Mouse (Mus musculus): ENCODE measurements around the gene Igf2bp2.

Igf2bp2 gene

DNA sequence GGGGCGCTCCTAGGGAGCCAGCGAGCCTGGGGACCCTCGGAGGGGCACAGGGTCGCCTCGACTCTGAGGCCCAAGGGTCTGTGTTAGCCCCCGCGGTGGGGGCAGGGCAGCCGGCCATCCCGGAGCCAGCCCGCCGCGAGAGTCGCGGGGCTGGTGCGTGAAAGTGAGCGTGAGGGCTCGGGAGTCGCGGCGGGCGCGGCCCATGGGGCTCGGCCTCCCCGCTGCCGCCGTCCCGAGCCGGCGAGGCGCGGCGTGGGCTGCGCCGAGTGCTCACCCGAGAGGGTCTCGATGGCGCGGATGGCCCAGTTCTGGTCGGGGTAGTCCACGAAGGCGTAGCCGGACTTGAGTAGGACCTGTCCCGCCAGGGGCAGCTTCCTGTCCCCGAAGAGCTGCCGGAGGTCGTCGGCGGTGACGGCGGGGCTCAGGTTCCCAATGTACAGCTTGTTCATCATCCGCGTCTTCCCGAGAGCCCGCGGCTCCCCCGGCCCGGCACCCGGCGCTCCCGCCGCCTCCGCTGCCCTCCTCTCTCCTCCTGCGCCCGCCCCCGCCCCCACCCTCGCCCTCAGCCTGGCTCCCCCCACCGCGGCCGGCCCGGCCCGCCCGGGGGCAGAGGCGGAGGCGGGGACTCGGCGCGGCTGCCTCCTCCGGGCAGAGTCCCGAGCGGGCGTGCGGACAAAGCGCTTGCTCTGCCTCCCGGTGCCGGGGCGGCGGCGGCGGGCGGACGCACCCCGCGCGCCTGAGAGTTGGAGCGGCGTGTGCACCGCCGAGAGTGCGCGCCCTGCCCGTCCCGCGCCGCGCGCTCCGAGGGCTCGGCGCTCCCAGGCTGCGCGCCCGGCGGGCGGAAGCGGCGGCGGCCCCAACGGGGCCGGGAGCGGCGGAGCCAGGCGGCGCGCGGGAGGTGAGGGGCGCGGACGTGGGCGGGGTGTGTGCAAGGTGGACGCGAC lies at the start of gene Igf2bp2:
Igf2bp2 (minus strand) TSS at position 788 of the 944 bp plus-strand sequence.
- no peak for DNase-seq (ENCODE audit: low spot score in 2 of 2)

DNA sequence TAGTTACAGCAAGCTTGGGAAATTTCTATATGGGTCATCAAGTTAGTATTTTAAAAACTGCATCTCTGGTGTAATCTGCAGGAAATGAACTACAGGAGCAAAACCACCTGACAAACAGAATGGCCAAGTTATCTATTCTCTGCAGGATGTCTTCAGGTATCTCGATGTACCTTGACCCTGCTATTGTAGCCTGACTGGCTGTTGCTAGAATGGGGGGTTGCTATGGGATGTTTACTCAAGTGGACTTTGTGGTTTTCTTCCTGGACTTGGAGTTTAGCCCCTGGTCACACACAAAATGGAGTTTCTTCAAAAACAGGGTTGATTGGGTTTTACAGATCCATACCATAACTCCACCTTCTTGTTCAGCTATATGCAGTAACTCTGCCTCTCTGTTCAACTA lies 40.4 kb upstream of the Igf2bp2 start:
- no peak for DNase-seq (ENCODE audit: low spot score in 2 of 2)

DNA sequence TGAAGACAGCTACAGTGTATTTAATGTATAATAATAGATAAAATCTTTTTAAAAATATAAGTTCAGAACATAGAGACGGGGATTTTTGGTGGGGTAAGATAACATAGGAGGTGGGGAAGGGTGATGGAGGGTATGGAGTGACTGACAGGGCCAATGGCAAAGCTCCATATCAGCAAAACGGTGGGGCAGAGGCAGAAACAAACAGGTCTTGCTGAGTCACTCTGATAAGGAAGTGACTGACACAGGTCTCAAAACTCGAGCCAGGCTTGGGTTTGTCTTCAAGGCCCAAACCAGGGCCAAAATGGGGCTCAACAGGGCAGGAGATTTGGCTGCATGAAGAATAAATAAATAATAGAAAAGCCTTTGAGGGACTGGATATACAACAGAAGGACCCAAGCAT lies 38.8 kb upstream of the Igf2bp2 start:
- no peak for DNase-seq (ENCODE audit: low spot score in 2 of 2)

DNA sequence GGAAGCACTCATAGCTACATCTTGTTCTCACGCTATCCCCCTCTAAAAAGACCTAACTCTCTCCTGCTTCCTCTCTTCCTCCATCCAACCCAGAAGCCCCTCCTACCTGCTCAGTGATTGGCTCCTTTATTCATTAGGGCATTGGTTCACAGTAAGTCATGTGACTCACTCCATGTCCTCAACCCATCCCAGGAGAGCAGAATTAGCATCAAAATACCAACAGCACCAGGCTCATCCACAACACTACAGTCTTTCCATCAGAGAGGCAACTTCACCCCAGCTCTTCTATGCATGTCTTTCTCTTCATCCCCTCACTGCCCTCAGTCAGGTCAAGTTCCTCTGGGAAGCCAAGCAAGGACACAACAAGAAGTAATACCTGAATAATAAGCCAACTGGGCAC lies 37.4 kb upstream of the Igf2bp2 start:
- DNase-seq (ENCODE audit: low spot score in 2 of 2): no peak

DNA sequence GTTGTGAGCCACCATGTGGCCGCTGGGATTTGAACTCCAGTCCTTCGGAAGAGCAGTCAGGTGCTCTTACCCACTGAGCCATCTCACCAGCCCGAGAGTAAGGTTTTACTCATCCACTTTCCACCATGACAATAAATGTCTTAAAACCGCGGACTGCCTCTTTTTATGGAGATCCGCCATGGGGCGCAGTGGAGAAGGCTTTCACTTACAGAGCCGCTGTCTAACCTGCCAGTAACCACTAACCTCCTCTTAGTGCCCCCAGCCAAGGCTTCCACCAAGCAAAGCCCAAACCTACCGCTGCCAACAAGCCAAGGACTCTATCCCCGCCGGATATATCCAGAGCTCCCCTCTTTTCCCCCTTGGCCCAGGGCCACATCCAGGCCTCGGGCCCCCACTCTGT lies 24.3 kb upstream of the Igf2bp2 start:
- no peak for DNase-seq (ENCODE audit: low spot score in 2 of 2)

DNA sequence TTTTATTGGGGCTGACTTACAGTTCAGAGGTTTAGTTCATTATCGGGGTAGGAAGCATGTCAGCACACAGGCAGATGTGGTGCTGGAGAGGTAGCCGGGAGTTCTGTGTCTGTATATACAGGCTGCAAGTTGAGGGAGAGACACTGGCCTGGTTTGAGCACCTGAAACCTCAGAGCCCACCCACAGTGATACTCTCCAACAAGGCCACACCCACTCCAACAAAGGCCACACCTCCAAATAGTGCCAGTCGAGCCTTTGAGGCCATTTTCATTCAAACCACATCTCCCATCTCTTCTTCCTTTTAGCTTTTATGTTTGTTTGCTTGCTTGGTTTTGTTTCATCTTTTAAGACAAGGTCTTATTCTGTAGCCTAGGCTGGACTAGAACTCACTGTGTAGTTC lies 22.3 kb upstream of the Igf2bp2 start:
- DNase-seq (ENCODE audit: low spot score in 2 of 2): no peak

DNA sequence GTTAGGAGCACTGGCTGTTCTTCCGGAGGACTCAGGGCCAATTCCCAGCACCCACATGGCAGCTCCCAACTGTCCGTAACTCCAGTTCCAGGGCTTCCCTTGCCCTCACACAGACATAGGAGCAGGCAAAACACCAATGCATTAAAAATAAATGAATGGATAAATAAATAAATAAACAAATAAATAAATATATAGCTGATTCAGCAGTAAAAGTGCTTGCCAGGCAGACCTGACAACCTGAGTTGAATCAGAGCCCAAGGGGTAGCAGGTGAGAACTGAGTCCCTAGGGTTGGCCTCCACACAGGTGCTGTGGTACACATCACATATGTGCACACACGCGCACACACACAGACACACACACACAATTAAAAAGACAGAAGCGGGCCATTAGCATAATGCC lies 21.0 kb upstream of the Igf2bp2 start:
- DNase-seq (ENCODE audit: low spot score in 2 of 2): no peak

DNA sequence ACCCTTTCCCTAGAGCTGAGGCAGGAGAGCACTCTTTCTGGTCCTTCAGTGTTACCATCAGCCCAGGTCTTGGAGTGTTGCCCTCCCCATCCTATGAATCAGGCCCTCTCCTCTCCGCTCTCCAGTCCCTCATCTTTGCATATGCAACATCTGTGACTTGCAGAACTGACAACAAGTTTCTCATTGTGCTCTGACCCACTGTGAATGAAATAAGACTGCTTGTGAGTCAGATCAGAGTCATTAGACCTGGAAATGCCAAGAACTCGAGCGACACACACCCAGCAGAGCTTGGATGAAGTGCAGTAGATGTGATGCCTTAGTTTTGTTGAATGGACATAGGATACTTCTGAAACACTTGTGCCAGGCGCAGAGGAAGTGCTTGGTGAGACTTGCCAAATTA lies 19.2 kb upstream of the Igf2bp2 start:
- no peak for DNase-seq (ENCODE audit: low spot score in 2 of 2)

DNA sequence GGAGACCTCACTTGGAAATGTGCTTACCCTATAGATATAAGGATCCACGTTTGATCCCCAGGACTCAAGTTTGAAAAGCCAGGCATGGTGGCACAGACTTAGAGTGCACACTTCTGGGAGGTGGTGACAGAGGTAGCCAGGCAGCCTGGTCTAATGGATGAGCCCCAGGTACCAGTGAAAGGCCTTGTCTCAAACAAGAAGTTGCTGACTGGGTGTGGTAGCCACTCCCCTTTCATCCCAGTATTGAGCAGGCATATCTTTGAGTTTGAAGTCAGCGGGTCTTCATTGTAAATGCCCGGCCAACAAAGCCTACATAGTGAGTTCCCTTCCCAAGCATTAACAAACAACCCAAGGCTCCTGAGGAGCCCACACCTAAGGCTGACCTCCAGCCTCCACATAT lies 15.7 kb upstream of the Igf2bp2 start:
- no peak for DNase-seq (ENCODE audit: low spot score in 2 of 2)

DNA sequence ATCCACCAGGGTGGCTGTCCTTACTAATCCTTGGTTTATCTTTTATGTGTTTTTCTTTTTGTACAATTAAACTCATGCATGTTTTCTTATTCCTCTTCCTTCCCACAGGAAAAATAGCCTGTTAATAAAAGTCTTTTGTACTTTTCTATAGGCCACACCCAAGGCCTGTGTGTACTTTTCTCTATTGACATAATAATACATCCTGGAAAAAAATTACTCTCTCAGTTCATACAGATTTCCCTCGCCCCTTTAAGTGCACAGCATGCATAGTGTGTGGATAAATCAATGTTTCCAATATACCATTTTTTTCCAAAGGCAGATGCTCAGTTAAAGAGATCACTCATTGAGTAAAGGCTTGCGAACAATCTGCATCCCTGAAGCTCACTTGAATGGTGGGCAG lies 14.9 kb upstream of the Igf2bp2 start:
- DNase-seq (ENCODE audit: low spot score in 2 of 2): no peak

DNA sequence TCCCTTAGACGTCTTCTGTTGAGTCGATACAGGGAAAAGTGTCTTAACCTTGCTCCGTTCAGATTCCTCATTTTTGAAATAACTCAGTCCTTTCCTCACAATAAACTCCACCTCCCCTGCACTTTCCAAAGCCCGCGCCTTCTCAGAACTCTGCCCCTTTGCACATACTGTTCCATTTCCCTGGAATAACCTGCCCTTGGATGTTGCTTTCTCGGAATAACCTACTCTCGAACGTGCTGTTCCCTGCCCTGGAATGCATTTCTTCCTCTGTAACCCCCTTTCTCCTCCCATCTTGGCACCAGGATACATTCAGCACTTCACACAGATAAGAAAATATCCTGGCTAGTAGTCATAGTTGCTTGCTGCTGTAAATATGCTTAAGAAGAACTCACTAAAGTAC lies 5.6 kb upstream of the Igf2bp2 start:
- no peak for DNase-seq (ENCODE audit: low spot score in 2 of 2)

DNA sequence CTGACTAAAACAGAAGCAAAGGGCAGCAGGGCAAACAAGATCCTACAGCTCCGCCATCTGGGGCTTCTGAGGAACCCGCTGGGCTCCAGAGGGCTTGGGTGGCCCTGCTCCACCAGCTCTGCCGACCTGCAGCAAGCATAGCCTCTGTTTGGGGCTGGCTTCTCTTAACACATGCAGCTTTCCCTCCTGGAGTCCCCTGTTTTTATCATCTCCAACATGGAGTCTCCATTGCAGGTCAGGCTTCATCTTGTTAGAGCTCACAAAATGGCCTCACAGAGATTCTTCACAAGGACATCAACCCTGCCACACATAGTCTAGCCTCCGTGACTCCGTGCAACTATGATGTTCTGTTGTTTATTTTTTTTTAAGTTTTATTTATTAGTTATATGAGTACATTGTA lies 2.5 kb upstream of the Igf2bp2 start:
- DNase-seq (ENCODE audit: low spot score in 2 of 2): no peak

DNA sequence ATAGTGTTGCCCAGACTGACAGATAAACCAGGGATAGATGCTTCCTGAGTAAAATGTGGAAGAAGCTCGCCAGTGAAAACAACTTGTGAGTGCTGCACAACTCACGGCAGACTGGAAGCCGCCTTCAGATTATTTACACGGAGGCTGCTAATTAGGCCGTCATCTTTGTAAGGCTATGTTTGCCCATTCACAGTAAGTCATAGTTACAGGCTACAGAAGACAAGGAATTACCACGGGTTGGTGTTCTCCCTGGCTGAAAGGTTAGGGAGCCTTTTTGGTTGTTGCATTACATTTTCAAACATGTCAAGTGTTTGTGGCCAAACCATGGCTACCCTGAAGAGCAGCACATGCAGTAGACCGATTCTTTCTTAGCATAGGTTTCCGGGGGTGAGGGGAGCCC lies 1.3 kb upstream of the Igf2bp2 start:
- no peak for DNase-seq (ENCODE audit: low spot score in 2 of 2)

DNA sequence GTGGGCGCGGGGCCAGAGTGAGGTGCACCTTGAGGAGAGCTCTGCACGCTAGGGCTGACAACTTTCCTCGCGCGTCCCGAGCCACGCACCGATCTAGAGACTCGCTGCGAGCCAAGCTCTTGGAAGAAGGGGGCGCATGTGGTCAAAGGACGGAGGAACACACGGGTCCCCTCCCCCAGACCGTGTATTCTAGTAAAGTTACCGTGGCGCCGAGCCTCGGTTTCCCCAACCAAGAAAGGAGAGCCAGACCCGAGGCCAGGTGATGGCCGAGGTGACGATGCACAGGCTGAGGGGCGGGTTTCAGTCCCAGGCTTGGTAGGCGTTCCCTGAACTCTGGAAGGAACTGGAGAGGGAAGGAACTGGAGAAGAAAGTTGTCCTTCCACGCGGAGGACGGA lies 355 bp upstream of the Igf2bp2 start:
- no peak for DNase-seq (ENCODE audit: low spot score in 2 of 2)

DNA sequence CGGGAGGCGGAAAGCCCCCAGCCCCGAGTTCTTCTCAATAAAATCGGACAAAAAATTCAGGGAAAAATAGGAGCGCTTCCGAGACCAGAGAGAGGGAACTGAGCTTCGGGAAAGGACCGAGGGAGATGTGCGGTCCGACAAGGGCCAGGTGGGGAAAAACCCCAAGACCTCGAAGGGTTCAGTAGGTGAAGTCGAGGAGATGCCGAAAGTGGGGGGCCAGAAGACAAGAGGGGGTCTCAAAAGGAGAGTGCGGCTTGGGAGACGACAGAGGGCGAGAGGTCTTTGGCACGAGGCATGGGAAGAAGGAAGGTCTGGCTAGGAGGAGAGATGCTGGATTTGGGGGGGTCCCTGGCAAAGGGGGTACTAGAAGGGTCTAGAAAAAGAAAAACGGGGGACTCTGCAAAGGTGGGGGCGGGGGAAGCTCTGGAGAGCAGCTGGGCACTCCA lies 1.0 kb downstream of the Igf2bp2 start:
- DNase-seq (ENCODE audit: low spot score in 2 of 2): no peak

DNA sequence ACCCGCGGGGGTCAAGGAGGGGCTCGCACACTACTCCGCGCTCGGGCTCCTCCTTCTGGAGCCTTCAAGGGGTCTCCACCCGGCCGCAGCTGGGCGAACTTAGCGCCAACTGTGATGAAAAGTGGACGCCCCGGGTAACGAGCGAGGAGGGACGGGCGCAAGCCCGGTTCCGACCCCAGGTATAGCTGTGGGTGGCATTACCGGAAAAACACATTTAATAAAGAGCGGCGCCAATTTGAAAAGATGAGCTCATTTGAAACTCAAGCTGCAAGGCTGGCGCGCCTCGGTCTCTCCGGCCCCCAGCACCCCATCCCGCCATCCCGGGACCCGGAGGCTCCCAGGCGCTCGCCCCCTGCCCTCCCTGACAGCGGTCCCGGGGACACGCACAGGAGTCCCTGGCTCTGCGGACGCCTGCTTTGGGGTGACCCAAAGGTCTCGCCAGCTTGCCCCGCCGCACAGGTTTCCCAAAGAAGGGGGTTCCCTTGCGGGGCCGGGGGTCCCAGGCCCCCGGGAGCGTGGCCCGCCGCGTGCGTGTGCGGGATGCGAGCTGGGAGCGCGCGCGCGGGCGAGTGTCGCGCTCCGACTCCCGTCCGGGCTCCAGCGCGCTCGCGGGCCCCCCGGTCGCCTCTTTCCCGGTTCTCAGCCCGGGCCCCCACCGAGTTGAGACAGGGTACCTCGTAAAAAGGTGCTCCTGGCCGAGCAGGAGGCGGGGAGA lies 1.6 kb downstream of the Igf2bp2 start:
- no peak for DNase-seq (ENCODE audit: low spot score in 2 of 2)

DNA sequence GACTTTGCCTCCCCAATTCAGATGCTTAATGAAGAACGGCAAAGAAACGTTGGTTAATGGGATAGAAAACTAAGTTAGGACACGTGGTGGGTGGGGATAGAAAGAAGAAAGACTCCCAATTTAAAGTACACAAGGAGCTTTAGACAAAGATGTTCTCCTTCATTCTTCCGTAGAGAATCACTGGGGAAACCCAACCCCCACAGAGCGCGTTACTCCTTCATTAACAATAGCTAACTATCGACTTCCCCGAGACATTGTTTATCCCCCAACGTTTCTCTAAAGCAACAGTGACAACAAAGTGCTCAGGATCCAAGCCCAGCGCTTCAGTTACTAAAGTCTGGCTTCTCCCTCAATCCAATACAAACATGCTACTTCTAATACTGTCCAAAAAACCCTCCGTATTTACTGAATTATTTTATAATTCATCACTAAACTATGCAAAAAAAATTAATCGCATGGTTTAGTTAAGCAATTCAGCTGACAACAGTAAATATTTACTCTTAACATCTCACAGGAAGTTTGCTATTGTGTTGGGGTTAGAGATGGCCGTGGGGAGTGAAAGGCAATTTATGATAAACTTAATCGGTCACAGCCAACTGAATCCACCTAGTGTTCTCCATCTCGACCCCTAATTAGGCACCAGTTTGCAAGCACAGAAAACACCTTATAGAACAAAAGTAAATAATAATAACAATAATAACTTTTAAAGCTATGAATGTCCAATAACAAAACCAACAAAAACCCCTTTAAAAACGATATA lies 2.5 kb downstream of the Igf2bp2 start:
- DNase-seq (ENCODE audit: low spot score in 2 of 2): no peak

DNA sequence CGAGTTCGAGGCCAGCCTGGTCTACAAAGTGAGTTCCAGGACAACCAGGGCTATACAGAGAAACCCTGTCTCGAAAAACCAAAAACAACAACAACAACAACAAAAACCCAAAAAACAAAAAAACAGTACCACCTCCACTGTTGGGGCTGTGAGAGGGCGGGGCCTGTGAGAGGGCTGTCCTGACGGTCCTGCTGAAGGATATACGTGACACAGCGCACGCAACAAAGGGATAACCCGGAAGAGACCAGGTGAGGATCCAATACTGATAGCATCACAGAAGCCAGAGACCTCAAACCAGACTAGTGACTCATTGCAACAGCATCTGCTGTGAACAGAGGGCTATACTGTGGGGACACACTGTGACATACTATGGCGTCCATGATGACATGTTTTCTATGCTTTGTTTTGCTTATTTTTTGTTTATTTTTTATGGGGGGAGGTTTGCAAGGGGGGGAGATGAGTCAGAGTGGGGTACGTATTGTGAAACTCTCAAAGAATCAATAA lies 10.1 kb downstream of the Igf2bp2 start:
- no peak for DNase-seq (ENCODE audit: low spot score in 2 of 2)

DNA sequence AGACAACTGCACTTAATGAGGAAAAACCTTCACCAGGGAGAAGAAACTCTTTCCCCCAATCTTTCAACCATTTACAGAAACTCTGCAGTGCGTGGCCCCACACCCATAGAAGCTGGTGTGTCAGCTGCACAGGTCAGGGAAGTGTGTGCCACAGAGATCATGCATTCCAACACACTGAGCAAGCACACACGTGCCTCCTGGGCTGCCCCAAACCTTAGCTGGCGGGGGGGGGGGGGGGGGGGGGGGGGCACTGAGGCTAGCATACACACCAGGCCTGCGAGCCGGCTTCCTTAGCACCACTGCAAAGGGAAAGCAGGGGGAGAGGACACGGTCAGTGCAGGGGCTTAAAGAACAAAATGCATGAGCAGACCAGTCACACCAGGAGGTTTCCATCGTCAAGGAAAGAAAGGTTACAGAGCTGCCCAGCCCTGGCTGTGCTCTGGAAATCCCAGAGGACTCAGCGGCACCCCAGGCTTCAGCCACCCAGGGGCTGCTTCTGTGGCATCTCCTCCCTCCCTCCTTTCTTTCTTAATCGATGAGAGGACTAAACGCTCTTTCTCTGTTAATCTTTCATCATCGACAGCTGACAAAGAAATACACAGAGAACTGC lies 11.3 kb downstream of the Igf2bp2 start:
- no peak for DNase-seq (ENCODE audit: low spot score in 2 of 2)

DNA sequence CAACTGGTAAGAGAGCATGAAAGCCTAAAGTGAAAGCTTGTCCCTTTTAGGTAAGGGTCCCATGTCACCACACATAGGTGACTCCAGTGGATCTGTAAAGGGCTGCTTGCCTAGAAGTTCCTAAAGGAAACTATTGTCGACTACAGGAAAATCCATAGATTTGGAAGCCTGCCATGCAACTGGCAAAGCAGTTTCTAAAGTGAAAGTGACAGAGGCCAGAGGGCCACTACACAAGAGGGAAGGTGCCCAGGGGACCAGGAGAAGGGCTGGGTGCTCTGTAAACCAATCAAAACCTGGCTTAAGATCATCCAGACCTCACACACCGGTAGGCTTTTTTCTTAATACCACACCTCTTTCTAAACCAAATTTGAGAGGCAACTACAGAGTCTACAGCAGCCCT lies 12.7 kb downstream of the Igf2bp2 start:
- DNase-seq (ENCODE audit: low spot score in 2 of 2): no peak

DNA sequence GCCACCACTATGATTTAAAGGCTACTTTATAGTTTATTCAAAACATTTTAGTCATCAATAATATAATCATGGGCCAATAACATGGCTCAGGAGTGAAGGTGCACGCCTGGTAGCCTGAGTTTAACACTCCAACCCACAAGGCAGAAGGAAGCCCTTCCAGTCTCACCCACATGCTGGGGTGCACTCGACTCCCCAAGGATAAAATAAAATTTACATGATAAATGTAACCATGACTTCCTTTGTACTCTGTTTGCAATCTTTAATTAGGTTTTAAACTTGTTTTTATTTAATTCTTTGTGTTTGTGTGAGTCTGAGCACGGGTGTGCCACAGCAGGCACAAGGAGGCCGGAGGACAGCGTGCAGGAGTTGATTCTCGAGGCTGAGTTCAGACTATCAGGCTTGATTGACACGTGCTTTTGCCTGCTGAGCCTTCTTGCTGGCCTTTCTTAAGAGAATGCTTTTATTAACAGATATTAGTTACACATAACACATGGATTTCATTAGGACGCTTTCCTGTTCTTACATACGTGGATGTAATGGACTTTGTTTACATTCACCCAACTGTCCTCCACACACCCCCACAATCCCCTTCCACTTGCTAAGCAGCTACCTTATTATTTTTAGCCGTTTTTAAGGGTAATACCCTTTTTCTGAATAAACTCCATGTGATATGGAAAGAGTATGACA lies 13.3 kb downstream of the Igf2bp2 start:
- DNase-seq (ENCODE audit: low spot score in 2 of 2): no peak

Data from spleen, postnatal 36 days (tissue).